Mouse (Mus musculus) olfactory bulb, adult 2 months (tissue): Measurements from ENCODE around the gene Mei1. TPM values are rescaled to one million over a fixed set of nuclear protein-coding genes. Genes with fewer than 3 reads are reported as not detected.

ENCODE experiments used
- H3K27ac ChIP-seq: fragments of 200-500 bp; 2 replicates; pipeline ENCODE4 v1.5.1; 2012; ENCODE audit warnings: low read depth, low read length; ENCODE audit not compliant: insufficient read depth
- H3K4me1 ChIP-seq: fragments of 200-500 bp; 2 replicates; pipeline ENCODE4 v1.6.1; 2012; ENCODE audit warnings: low read length; ENCODE audit not compliant: control insufficient read depth, insufficient read depth
- H3K4me3 ChIP-seq: fragments of 200-500 bp; 2 replicates; pipeline ENCODE4 v1.5.1; 2012; ENCODE audit warnings: mild to moderate bottlenecking, low read depth, low read length, moderate library complexity; ENCODE audit not compliant: insufficient read depth
- CTCF ChIP-seq: fragments of 200-500 bp; IDR thresholded peaks from 2 replicates; pipeline ENCODE4 v1.5.1; 2012; ENCODE audit warnings: low read depth, mild to moderate bottlenecking, low read length, moderate library complexity; ENCODE audit not compliant: insufficient read depth
- POLR2A ChIP-seq: fragments of 200-500 bp; IDR thresholded peaks from 2 replicates; pipeline ENCODE4 v1.6.1; 2012; ENCODE audit warnings: mild to moderate bottlenecking, low read depth, low read length, moderate library complexity; ENCODE audit not compliant: insufficient read depth
- WGBS: fragments of 180-500 bp; shearing (Covaris S2); methylation state at CpG from one replicate; pipeline ENCODE4 v1.1.7; 2018; 5-methylcytosine and 5-hydroxymethylcytosine counted together
- polyA plus RNA-seq: library from polyadenylated mRNA; stranded (reverse); fragments of >200 nt; gene quantifications from 2 replicates; pipeline ENCODE4 v1.2.4, GENCODE M21; 2012; ENCODE audit warnings: low replicate concordance; ENCODE audit not compliant: missing spikeins, insufficient read depth, insufficient read length

Mei1 gene
- polyA plus RNA-seq, 1 experiment = not detected

- no peak overlapping the region for H3K27ac ChIP-seq
- WGBS = 87% methylated on average over 9 of the region's 9 CpGs
- TF ChIP-seq POLR2A (no peak), CTCF (no peak)
- no peak overlapping the region for H3K4me3 ChIP-seq
- H3K4me1 ChIP-seq = peaks cover 4% of the 10 kb centered on the region; the same call in 1 of the 2 replicates
These were observed 105.3 kb downstream of the Mei1 start for GRCm38 (mm10) chr15:82175091-82175490.

Other genes with a start within 250 kb of the Mei1 start
- not detected in 2 replicates for gene Tob2, start 211.2 kb upstream of the Mei1 start, polyA plus RNA-seq
- not detected in 2 replicates for gene Phf5a, start 198.1 kb upstream of the Mei1 start, polyA plus RNA-seq
- 365 TPM in 1 of 2 replicates, not detected in the other for gene Aco2, start 197.7 kb upstream of the Mei1 start, polyA plus RNA-seq
- gene Polr3h, start 143.8 kb upstream of the Mei1 start, polyA plus RNA-seq = not detected in 2 replicates
- not detected in 2 replicates for gene Csdc2, start 133.2 kb upstream of the Mei1 start, polyA plus RNA-seq
- gene Pmm1, start 109.1 kb upstream of the Mei1 start, polyA plus RNA-seq = not detected in 2 replicates
- not detected in 2 replicates for gene 1700029P11Rik, start 89.5 kb upstream of the Mei1 start, polyA plus RNA-seq
- gene Xrcc6, start 82.2 kb upstream of the Mei1 start, polyA plus RNA-seq = 1,163 TPM in 1 of 2 replicates, not detected in the other
- 107 TPM in 1 of 2 replicates, not detected in the other for gene Desi1, start 36.1 kb upstream of the Mei1 start, polyA plus RNA-seq
- gene Snu13, start 22.4 kb upstream of the Mei1 start, polyA plus RNA-seq = not detected in 2 replicates
- not detected in 2 replicates for gene 4930407I10Rik, start 10.8 kb upstream of the Mei1 start, polyA plus RNA-seq
- not detected in 2 replicates for gene Ccdc134, start 57.9 kb downstream of the Mei1 start, polyA plus RNA-seq
- 282 TPM in 1 of 2 replicates, not detected in the other for gene Srebf2, start 77.2 kb downstream of the Mei1 start, polyA plus RNA-seq
- gene Shisa8, start 142.8 kb downstream of the Mei1 start, polyA plus RNA-seq = not detected in 2 replicates
- not detected in 2 replicates for gene Tnfrsf13c, start 154.4 kb downstream of the Mei1 start, polyA plus RNA-seq
- gene Cenpm, start 174.8 kb downstream of the Mei1 start, polyA plus RNA-seq = not detected in 2 replicates
- not detected in 2 replicates for gene 1500009C09Rik, start 182.4 kb downstream of the Mei1 start, polyA plus RNA-seq
- 252 and 297 TPM in 2 replicates for gene Sept3, start 204.9 kb downstream of the Mei1 start, polyA plus RNA-seq
- gene Wbp2nl, start 229.0 kb downstream of the Mei1 start, polyA plus RNA-seq = not detected in 2 replicates